Mouse (Mus musculus): ENCODE measurements around the gene Tmem8b.

DNA sequence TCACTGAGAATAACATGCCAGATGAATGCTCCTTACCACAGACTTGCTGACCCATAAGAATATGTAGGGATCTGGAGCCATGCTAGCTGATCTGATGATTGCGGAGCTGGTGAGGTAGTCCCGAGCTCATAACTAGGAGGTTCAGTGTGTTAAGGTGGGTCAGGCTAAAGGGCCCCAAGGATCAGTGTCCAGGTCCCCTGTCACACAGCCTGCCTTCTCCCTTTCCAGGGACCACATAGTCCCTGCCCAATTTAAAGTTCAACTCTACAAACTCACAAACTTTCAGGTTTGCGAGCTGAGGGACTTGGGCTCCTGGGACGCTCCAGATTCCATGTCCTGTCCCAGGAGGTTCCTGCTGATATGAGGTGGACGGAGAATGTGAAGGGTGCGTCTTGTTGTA is 31.9 kb downstream of the Tmem8b start, which contains the start of gene Olfr70:
- TF ChIP-seq CTCF (conservative IDR thresholded peaks at IDR 0.05; ENCODE audit: insufficient read depth, insufficient read length, low read depth, low read length) = no peak
- no peak for TF ChIP-seq POLR2A (IDR thresholded peaks at IDR 0.05; ENCODE audit: low read depth, low read length)

Data from kidney, adult 2 months (tissue).